Mouse (Mus musculus) kidney, embryonic 14.5 days (tissue): ENCODE measurements around the gene Wdr89. TPM values are rescaled to one million over a fixed set of nuclear protein-coding genes. Genes with fewer than 3 reads are reported as not detected.

ENCODE experiments used
- ATAC-seq: fragments of 200-750 bp; cut with Nextera tagmentation; 2 replicates; pipeline ENCODE4 v1.8.0; 2017; ENCODE audit warnings: moderate number of reproducible peaks, mild to moderate bottlenecking, moderate TSS enrichment, moderate library complexity; ENCODE audit not compliant: low FRiP score, low TSS enrichment
- H3K27ac ChIP-seq: fragments of 300-500 bp; sonication (generic); 2 replicates; pipeline ENCODE4 v1.5.1; 2014; ENCODE audit warnings: low read depth, mild to moderate bottlenecking, low read length, moderate library complexity, mixed read lengths
- H3K27me3 ChIP-seq: fragments of 300-500 bp; sonication (generic); 2 replicates; pipeline ENCODE4 v1.6.1; 2014; ENCODE audit warnings: mild to moderate bottlenecking, low read length; ENCODE audit not compliant: control insufficient read depth, insufficient read depth
- H3K36me3 ChIP-seq: fragments of 300-500 bp; sonication (generic); 2 replicates; pipeline ENCODE4 v1.6.1; 2014; ENCODE audit warnings: low read length, mixed read lengths; ENCODE audit not compliant: control insufficient read depth, insufficient read depth
- H3K4me1 ChIP-seq: fragments of 300-500 bp; sonication (generic); 2 replicates; pipeline ENCODE4 v1.6.1; 2014; ENCODE audit warnings: low read length, mixed read lengths; ENCODE audit not compliant: control insufficient read depth, insufficient read depth
- H3K4me2 ChIP-seq: fragments of 300-500 bp; sonication (generic); replicated peaks from 2 replicates; pipeline ENCODE4 v1.6.1; 2014; ENCODE audit warnings: low read depth, mild to moderate bottlenecking, low read length
- H3K4me3 ChIP-seq: fragments of 300-500 bp; sonication (generic); 2 replicates; pipeline ENCODE4 v1.5.1; 2014; ENCODE audit warnings: mild to moderate bottlenecking, low read length
- H3K9ac ChIP-seq: fragments of 300-500 bp; sonication (generic); 2 replicates; pipeline ENCODE4 v1.6.1; 2014; ENCODE audit warnings: low read depth, mild to moderate bottlenecking, low read length, moderate library complexity
- H3K9me3 ChIP-seq: fragments of 300-500 bp; sonication (generic); 2 replicates; pipeline ENCODE4 v1.6.1; 2016; ENCODE audit warnings: low read length; ENCODE audit not compliant: control insufficient read depth
- WGBS: fragments of 180-500 bp; shearing (Covaris S2); extraction: QIAGEN DNeasy Blood & Tissue Kit; methylation state at CpG from one replicate; pipeline ENCODE4 v1.1.7; 2014; 5-methylcytosine and 5-hydroxymethylcytosine counted together
- polyA plus RNA-seq: library from polyadenylated mRNA; unstranded; fragments of >200 nt; fragmentation: Nextera tagmentation; extraction: Ambion mirVana; gene quantifications from 2 replicates; pipeline ENCODE4 v1.2.1, GENCODE M21; 2014

Wdr89 gene
- polyA plus RNA-seq, 1 experiment from 2014 or later: 15.7 TPM

DNA sequence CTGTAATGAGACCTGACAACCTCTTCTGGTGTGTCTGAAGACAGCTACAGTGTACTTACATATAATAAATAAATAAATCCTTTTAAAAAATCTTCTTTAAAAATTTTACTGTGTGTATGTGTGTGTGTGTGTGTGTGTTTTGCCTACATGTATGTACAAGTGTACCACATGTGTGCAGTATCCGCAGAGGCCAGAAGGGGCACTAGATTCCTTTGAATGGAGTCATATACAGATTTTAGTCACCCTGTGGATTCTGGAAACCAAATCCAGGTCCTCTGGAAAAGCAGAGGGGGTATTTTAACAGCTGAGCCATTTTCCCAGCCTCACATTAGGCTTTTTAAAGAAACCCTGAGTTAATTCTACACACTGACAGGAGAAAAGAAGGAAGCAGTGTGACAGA lies 27.6 kb downstream of the Wdr89 start:
- no peaks in the 10 kb centered on the region for H3K27me3 ChIP-seq
- no peaks in the 10 kb centered on the region for H3K36me3 ChIP-seq
- no peaks in the 10 kb centered on the region for H3K9me3 ChIP-seq
- H3K4me2 ChIP-seq: no peak overlapping the region
- WGBS: 100% methylated on average over 1 of the region's 1 CpGs
- ATAC-seq: no peak
- H3K27ac ChIP-seq: no peak overlapping the region
- no peak overlapping the region for H3K4me3 ChIP-seq
- no peaks in the 10 kb centered on the region for H3K4me1 ChIP-seq
- H3K9ac ChIP-seq: no peak overlapping the region

DNA sequence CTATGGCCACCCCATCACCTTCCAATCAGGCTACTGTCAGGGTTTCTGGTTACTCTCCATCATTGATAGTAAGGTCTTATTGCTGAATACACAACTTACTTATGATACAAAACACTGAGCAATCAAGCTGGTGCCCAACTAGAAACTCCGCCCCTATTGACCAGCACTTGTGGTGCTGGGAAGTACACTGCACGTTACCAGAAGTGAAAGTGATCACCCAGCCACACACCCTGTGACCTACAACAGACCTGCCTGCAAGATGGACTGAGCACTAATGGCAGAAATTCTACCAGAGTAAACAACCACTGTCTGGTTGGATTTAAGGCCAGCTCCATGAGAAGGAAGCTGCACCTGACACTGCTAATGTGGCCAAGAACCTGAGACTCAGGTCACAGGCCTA lies 31.0 kb downstream of the Wdr89 start:
- Histone ChIP-seq H3K4me1 (no peaks in the 10 kb centered on the region), H3K27me3 (no peaks in the 10 kb centered on the region), H3K27ac (no peak overlapping the region), H3K9ac (no peak overlapping the region), H3K4me2 (no peak overlapping the region), H3K36me3 (no peaks in the 10 kb centered on the region), H3K9me3 (no peaks in the 10 kb centered on the region), H3K4me3 (no peak overlapping the region)
- no peak for ATAC-seq
- WGBS: 81% methylated on average over 2 of the region's 2 CpGs

DNA sequence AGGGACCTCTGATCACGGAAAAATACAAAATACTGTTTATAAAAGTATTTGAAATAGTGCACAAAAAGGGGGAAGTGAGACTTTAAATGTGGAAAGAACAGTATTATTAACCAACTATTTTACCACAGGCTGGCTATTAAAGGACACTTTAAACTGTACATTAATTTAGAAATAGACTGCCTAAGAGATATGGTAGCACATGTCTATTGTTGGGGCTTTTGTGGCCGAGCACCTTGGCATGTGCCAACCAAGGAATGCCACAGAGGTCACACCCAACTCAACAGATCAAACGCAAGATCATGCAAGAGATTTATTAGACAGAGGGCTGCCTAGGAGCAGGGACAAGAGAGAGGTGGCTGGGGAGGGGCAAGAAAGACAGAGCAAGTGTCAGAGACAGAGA lies 32.2 kb downstream of the Wdr89 start:
- 89% methylated on average over 3 of the region's 3 CpGs for WGBS
- no peak for ATAC-seq

DNA sequence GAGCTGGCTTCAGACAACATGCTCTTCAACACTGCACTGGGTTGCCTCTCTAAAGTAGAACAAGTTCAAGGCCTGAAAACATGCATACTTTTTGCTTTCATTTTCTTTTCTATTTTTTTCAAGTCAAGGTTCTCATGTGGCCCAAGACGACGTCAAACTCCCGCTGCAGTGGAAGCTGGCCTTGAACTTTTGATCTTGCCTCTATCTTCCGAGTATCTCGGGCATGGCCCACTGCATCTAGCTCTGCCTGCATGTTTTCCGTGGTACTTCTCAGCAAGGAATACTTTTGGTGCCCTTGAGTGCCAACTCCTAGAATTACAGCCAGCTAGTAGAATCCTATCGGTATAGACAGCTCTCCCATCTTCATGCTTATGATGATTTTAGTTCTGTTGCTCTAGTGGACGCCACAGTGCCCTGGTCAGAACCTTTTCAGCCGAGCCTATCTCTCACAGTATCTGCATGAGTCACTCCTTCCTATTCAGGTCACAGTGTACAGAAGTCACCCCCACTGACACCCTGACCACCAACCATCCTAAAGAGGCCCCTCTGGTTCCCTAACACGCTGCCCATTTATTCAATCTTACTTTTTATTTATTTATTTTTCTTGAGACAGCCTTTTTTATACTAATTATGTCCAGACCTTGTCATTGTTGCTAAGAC lies 33.4 kb downstream of the Wdr89 start:
- Histone ChIP-seq H3K4me1 (no peaks in the 10 kb centered on the region), H3K9me3 (no peaks in the 10 kb centered on the region), H3K27ac (no peak overlapping the region), H3K4me3 (no peak overlapping the region), H3K4me2 (no peak overlapping the region), H3K36me3 (peaks cover 4% of the 10 kb centered on the region; the same call in 1 of the 2 replicates), H3K9ac (no peak overlapping the region), H3K27me3 (no peaks in the 10 kb centered on the region)
- 84% methylated on average over 10 of the region's 10 CpGs for WGBS
- no peak for ATAC-seq

More for the DNA sequence above, 32.2 kb downstream of the Wdr89 start:
- H3K36me3 ChIP-seq: no peaks in the 10 kb centered on the region
- no peak overlapping the region for H3K27ac ChIP-seq
- H3K9me3 ChIP-seq: no peaks in the 10 kb centered on the region
- H3K4me1 ChIP-seq: no peaks in the 10 kb centered on the region
- no peak overlapping the region for H3K4me2 ChIP-seq
- H3K4me3 ChIP-seq: no peak overlapping the region
- H3K9ac ChIP-seq: no peak overlapping the region
- H3K27me3 ChIP-seq: no peaks in the 10 kb centered on the region

DNA sequence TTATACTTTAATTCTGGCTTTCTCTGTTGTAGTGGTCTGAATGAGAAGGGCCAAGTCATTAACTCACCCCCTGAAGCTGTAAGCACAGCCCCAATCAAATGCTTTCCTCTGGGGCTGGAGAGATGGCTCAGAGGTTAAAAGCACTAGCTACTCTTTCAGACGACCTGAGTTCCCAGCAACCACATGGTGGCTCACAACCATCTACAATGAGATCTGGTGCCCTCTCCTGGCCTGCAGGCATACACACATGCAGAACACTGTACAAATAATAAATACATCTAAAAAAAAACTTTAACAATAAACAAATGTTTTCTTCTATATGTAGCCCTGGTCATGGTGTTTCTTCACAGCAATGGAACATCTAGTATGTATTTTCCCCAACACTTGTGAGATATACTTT lies 39.7 kb downstream of the Wdr89 start:
- ATAC-seq: no peak
- no peak overlapping the region for H3K27ac ChIP-seq
- no peak overlapping the region for H3K9ac ChIP-seq
- no peaks in the 10 kb centered on the region for H3K27me3 ChIP-seq
- H3K4me1 ChIP-seq: no peaks in the 10 kb centered on the region
- no peak overlapping the region for H3K4me3 ChIP-seq
- H3K4me2 ChIP-seq: no peak overlapping the region
- 52% methylated on average over 1 of the region's 1 CpGs for WGBS
- H3K9me3 ChIP-seq: no peaks in the 10 kb centered on the region
- peaks cover 4% of the 10 kb centered on the region; the same call in 1 of the 2 replicates for H3K36me3 ChIP-seq

DNA sequence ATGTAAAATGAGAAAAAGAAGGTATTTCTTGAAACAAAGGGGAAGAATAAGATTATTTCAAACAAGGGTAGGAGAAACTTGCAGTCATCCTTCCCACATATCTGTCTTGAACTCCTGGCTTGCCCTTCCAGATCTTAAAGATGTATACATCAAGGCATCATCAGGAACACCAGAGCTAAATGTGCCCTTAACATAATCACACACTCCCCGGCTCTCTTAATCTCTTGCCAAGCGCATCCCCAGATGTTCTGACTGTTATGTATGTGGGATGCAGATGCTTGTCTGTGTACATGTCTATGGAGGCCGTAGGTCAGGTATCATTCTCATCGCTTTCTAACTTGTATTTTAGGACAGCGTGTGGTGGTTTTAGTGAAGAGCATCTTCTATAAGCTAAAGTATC lies 46.0 kb downstream of the Wdr89 start:
- no peak overlapping the region for H3K4me3 ChIP-seq
- H3K4me2 ChIP-seq: no peak overlapping the region
- H3K27ac ChIP-seq: no peak overlapping the region
- no peaks in the 10 kb centered on the region for H3K36me3 ChIP-seq
- H3K9ac ChIP-seq: no peak overlapping the region
- WGBS: 94% methylated on average over 5 of the region's 5 CpGs
- ATAC-seq: no peak
- no peaks in the 10 kb centered on the region for H3K4me1 ChIP-seq
- H3K27me3 ChIP-seq: no peaks in the 10 kb centered on the region
- H3K9me3 ChIP-seq: 0 out of 2 replicates have a peak, but pooled peaks cover 3% of the 10 kb centered on the region

DNA sequence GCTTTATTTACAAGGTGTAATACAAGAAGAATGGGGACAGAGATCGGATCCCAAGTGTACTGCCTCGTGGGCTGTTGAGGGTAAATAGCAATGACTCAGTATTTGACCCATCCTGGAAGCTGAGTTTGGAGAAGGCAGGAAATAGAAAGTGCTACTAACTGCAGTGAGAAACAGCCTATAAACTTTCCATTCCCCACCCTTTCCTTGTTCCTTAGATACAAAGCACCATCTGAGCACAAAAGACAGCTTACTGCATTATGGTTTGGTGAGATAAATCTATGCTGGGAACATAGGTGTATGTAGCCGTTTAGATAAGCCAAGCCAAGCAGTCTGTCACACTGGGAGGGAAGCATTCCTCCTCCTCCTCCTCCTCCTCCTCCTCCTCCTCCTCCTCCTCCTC lies 46.5 kb downstream of the Wdr89 start:
- no peak overlapping the region for H3K4me3 ChIP-seq
- no peaks in the 10 kb centered on the region for H3K4me1 ChIP-seq
- no peak overlapping the region for H3K27ac ChIP-seq
- 70% methylated on average over 3 of the region's 3 CpGs for WGBS
- no peak overlapping the region for H3K4me2 ChIP-seq
- H3K9me3 ChIP-seq: 0 out of 2 replicates have a peak, but pooled peaks cover 3% of the 10 kb centered on the region
- no peaks in the 10 kb centered on the region for H3K27me3 ChIP-seq
- no peaks in the 10 kb centered on the region for H3K36me3 ChIP-seq
- ATAC-seq: no peak
- no peak overlapping the region for H3K9ac ChIP-seq

DNA sequence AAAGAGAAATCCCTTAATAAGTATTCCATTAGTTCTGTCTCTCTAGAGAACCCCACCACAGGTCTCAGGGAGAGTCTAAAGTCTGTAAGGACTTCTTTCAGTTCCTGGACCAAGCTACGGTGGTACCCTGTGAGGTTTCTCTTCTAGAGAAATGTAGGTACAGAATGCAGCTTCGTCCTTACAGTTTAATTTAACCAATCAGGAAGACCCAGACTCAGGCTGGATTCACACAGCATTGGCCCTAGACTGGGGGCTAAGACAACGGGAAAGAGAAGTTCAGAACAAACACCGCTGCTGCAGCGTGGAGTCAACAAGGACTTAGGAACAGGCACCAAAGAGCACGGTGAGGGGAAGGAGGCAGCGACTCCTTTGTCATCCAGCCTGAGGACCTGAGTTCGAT lies 52.5 kb downstream of the Wdr89 start:
- H3K4me2 ChIP-seq: no peak overlapping the region
- H3K4me3 ChIP-seq: no peak overlapping the region
- 0 out of 2 replicates have a peak, but pooled peaks cover 3% of the 10 kb centered on the region for H3K9me3 ChIP-seq
- no peak overlapping the region for H3K9ac ChIP-seq
- ATAC-seq: no peak
- no peaks in the 10 kb centered on the region for H3K4me1 ChIP-seq
- H3K27ac ChIP-seq: no peak overlapping the region
- H3K36me3 ChIP-seq: no peaks in the 10 kb centered on the region
- no peaks in the 10 kb centered on the region for H3K27me3 ChIP-seq
- WGBS: 75% methylated on average over 8 of the region's 8 CpGs

DNA sequence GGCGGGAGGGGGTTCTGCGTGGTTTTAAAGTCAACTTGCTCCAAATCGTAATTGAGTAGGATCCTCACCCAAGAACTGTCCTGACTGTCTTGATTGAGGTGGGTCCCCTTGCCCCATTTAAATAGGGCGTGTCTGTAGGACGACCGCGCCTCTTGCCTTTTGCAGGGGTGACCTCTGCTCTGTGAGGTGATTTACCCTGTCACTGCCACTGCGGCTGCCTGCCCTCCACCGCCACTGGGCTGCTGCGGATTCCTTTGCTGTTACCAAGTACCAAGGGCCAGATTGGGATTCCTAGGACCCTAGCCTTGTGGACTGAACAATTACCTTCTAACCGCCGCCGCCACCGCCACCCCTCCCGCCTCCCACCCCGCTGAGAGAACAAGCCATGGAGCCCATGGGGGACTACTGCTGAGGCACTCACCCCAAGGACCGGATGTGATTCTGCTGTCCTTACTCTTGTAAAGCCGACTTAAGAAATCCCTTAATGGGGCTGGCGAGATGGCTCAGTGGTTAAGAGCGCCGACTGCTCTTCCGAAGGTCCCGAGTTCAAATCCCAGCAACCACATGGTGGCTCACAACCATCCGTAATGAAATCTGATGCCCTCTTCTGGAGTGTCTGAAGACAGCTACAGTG lies 53.1 kb downstream of the Wdr89 start:
- 0 out of 2 replicates have a peak, but pooled peaks cover 3% of the 10 kb centered on the region for H3K9me3 ChIP-seq
- peak overlapping the region; percentile 44 for H3K4me2 ChIP-seq
- H3K4me3 ChIP-seq: peak overlapping the region; percentile 30
- H3K4me1 ChIP-seq: no peaks in the 10 kb centered on the region
- H3K9ac ChIP-seq: peak overlapping the region; percentile 18; the same call in 1 of the 2 replicates
- H3K36me3 ChIP-seq: no peaks in the 10 kb centered on the region
- no peak overlapping the region for H3K27ac ChIP-seq
- H3K27me3 ChIP-seq: no peaks in the 10 kb centered on the region
- peak; percentile 66 for ATAC-seq
- 5% methylated on average over 23 of the region's 24 CpGs for WGBS
